Mouse (Mus musculus) G1E (cell line): ENCODE data around the gene Zkscan14.

Experiments used
- CTCF ChIP-seq: IDR thresholded peaks from 2 replicates; pipeline ENCODE4 v1.5.1; 2012; ENCODE audit warnings: low read depth, low read length, inconsistent platforms, mixed read lengths
- GATA1 ChIP-seq: IDR thresholded peaks from 2 replicates; pipeline ENCODE4 v1.6.1; 2012; ENCODE audit warnings: borderline replicate concordance, low read length, inconsistent platforms, mixed read lengths
- GATA2 ChIP-seq: IDR thresholded peaks from 2 replicates; pipeline ENCODE4 v1.6.1; 2012; ENCODE audit warnings: low read depth, low read length, inconsistent platforms, borderline replicate concordance
- POLR2AphosphoS5 ChIP-seq: IDR thresholded peaks from 2 replicates; pipeline ENCODE4 v1.6.1; 2012; ENCODE audit warnings: low read depth, low read length, inconsistent platforms; ENCODE audit not compliant: insufficient replicate concordance
- TAL1 ChIP-seq: conservative IDR thresholded peaks from 2 replicates; pipeline ENCODE4 v1.6.1; 2012; ENCODE audit warnings: low read depth, low read length, inconsistent platforms, mixed read lengths

- TF ChIP-seq CTCF (no peak), GATA1 (no peak), TAL1 (no peak), GATA2 (no peak), POLR2AphosphoS5 (no peak)
Observed at GRCm38 (mm10) chr5:145226453-145226852, 24.8 kb upstream of the Zkscan14 start.
